Comparison of ENCODE assay signal across 8 mouse cellular contexts in genomic region chr10:95162691-95163374, GRCm38 (mm10).
A peak's percentile ranks its signal among the peaks of the same experiment; 100 is the strongest.
DNase-seq lines count a peak whose midpoint lies in the region; ATAC-seq lines count a peak whose summit lies in the region.

No protein-coding gene starts in this region.

- H3K36me3 ChIP-seq in forebrain, embryonic 14.5 days (ENCODE audit: control insufficient read depth, insufficient read depth, low read length): no peaks in the 10 kb centered on the region
- no peaks in the 10 kb centered on the region for H3K36me3 ChIP-seq in forebrain, embryonic 15.5 days
- H3K36me3 ChIP-seq in lung, embryonic 15.5 days: no peaks in the 10 kb centered on the region
- H3K36me3 ChIP-seq in kidney, embryonic 14.5 days (ENCODE audit: control insufficient read depth, insufficient read depth, low read length): no peaks in the 10 kb centered on the region
- no peaks in the 10 kb centered on the region for H3K36me3 ChIP-seq in stomach, embryonic 16.5 days (ENCODE audit: control insufficient read depth, insufficient read depth, low read length)

- H3K4me3 ChIP-seq in forebrain, embryonic 14.5 days (ENCODE audit: low read depth, low read length): no peak overlapping the region
- H3K4me3 ChIP-seq in forebrain, embryonic 15.5 days: no peak overlapping the region
- no peak overlapping the region for H3K4me3 ChIP-seq in lung, embryonic 15.5 days
- H3K4me3 ChIP-seq in kidney, embryonic 14.5 days (ENCODE audit: low read length): no peak overlapping the region
- no peak overlapping the region for H3K4me3 ChIP-seq in stomach, embryonic 16.5 days (replicated peaks; ENCODE audit: low read length)

- 67% methylated on average over 8 of the region's 8 CpGs for WGBS in forebrain, embryonic 14.5 days
- 56% methylated on average over 8 of the region's 8 CpGs for WGBS in forebrain, embryonic 15.5 days
- WGBS in lung, embryonic 15.5 days: 16% methylated on average over 8 of the region's 8 CpGs
- 49% methylated on average over 8 of the region's 8 CpGs for WGBS in kidney, embryonic 14.5 days
- WGBS in stomach, embryonic 16.5 days: 31% methylated on average over 8 of the region's 8 CpGs

- 0 out of 2 replicates have a peak overlapping the region, but pooled peaks have one; percentile 13 for H3K9ac ChIP-seq in forebrain, embryonic 14.5 days (ENCODE audit: low read length)
- no peak overlapping the region for H3K9ac ChIP-seq in forebrain, embryonic 15.5 days (replicated peaks)
- no peak overlapping the region for H3K9ac ChIP-seq in lung, embryonic 15.5 days
- no peak overlapping the region for H3K9ac ChIP-seq in kidney, embryonic 14.5 days (ENCODE audit: low read depth, low read length)
- H3K9ac ChIP-seq in stomach, embryonic 16.5 days (ENCODE audit: low read length): no peak overlapping the region

- no peaks in the 10 kb centered on the region for H3K27me3 ChIP-seq in forebrain, embryonic 14.5 days (replicated peaks; ENCODE audit: control insufficient read depth, insufficient read depth, low read length)
- H3K27me3 ChIP-seq in forebrain, embryonic 15.5 days: no peaks in the 10 kb centered on the region
- H3K27me3 ChIP-seq in lung, embryonic 15.5 days: no peaks in the 10 kb centered on the region
- no peaks in the 10 kb centered on the region for H3K27me3 ChIP-seq in kidney, embryonic 14.5 days (ENCODE audit: control insufficient read depth, insufficient read depth, low read length)
- no peaks in the 10 kb centered on the region for H3K27me3 ChIP-seq in stomach, embryonic 16.5 days (ENCODE audit: control insufficient read depth, insufficient read depth, low read length)

- H3K9me3 ChIP-seq in forebrain, embryonic 14.5 days (replicated peaks; ENCODE audit: control insufficient read depth, low read length): no peaks in the 10 kb centered on the region
- H3K9me3 ChIP-seq in forebrain, embryonic 15.5 days: no peaks in the 10 kb centered on the region
- H3K9me3 ChIP-seq in lung, embryonic 15.5 days: no peaks in the 10 kb centered on the region
- no peaks in the 10 kb centered on the region for H3K9me3 ChIP-seq in kidney, embryonic 14.5 days (ENCODE audit: control insufficient read depth, low read length)
- H3K9me3 ChIP-seq in stomach, embryonic 16.5 days (replicated peaks; ENCODE audit: control insufficient read depth, low read length): no peaks in the 10 kb centered on the region

- no peak overlapping the region for H3K4me2 ChIP-seq in forebrain, embryonic 14.5 days (ENCODE audit: low read length)
- H3K4me2 ChIP-seq in forebrain, embryonic 15.5 days (replicated peaks): no peak overlapping the region
- H3K4me2 ChIP-seq in lung, embryonic 15.5 days: peak overlapping the region; percentile 19
- no peak overlapping the region for H3K4me2 ChIP-seq in kidney, embryonic 14.5 days (replicated peaks; ENCODE audit: low read depth, low read length)
- H3K4me2 ChIP-seq in stomach, embryonic 16.5 days (ENCODE audit: low read depth, low read length): peak overlapping the region; percentile 30

- H3K4me1 ChIP-seq in forebrain, embryonic 14.5 days (ENCODE audit: control insufficient read depth, insufficient read depth, low read length): no peaks in the 10 kb centered on the region
- H3K4me1 ChIP-seq in forebrain, embryonic 15.5 days: no peaks in the 10 kb centered on the region
- peaks cover 22% of the 10 kb centered on the region for H3K4me1 ChIP-seq in lung, embryonic 15.5 days
- H3K4me1 ChIP-seq in kidney, embryonic 14.5 days (ENCODE audit: control insufficient read depth, insufficient read depth, low read length): no peaks in the 10 kb centered on the region
- peaks cover 10% of the 10 kb centered on the region; the same call in 1 of the 2 replicates for H3K4me1 ChIP-seq in stomach, embryonic 16.5 days (ENCODE audit: control insufficient read depth, insufficient read depth, low read length)

- no peak overlapping the region for H3K27ac ChIP-seq in forebrain, embryonic 14.5 days (ENCODE audit: low read depth, low read length)
- no peak overlapping the region for H3K27ac ChIP-seq in forebrain, embryonic 15.5 days (replicated peaks)
- peak overlapping the region; percentile 68 for H3K27ac ChIP-seq in lung, embryonic 15.5 days
- H3K27ac ChIP-seq in kidney, embryonic 14.5 days (ENCODE audit: low read depth, low read length): peak overlapping the region; percentile 31; the same call in 1 of the 2 replicates
- H3K27ac ChIP-seq in stomach, embryonic 16.5 days (ENCODE audit: low read length): peak overlapping the region; percentile 5; the same call in 1 of the 2 replicates

- no peak for DNase-seq in forebrain, embryonic 14.5 days (ENCODE audit: low spot score)
- DNase-seq in lung, postnatal 14 days: no peak
- DNase-seq in cerebellum, adult 11 months: no peak
- DNase-seq in right cerebral cortex, postnatal 14 days: no peak

- no peak for ATAC-seq in forebrain, embryonic 14.5 days
- ATAC-seq in forebrain, embryonic 15.5 days (replicated peaks): no peak
- peak; percentile 60; the same call in 1 of the 2 replicates for ATAC-seq in lung, embryonic 15.5 days (ENCODE audit: borderline replicate concordance, extremely low read depth, low FRiP score, low TSS enrichment)
- ATAC-seq in kidney, embryonic 14.5 days (ENCODE audit: low FRiP score, low TSS enrichment): no peak
- ATAC-seq in stomach, embryonic 16.5 days (ENCODE audit: insufficient read depth, low FRiP score): no peak

Comparison
In these comparisons a context has a peak if more than half of its experiments do, and no peak if none do; other contexts are left out.
1. H3K27ac ChIP-seq: peak in lung, embryonic 15.5 days (single experiment), kidney, embryonic 14.5 days (single experiment) and stomach, embryonic 16.5 days (single experiment); none in forebrain, embryonic 14.5 days (single experiment) and forebrain, embryonic 15.5 days (single experiment).
2. H3K4me2 ChIP-seq: peak in lung, embryonic 15.5 days (single experiment) and stomach, embryonic 16.5 days (single experiment); none in forebrain, embryonic 14.5 days (single experiment), forebrain, embryonic 15.5 days (single experiment) and kidney, embryonic 14.5 days (single experiment).